Mouse (Mus musculus) macrophage (primary cell): Measurements from ENCODE around the gene Rasip1. TPM values are rescaled to one million over a fixed set of nuclear protein-coding genes. Genes with fewer than 3 reads are reported as not detected.
A peak's percentile ranks its signal among the peaks of the same experiment; 100 is the strongest.

Source experiments
- H3K27ac ChIP-seq: fragments of 350-480 bp; formaldehyde crosslinking; 2 replicates; pipeline ENCODE4 v1.9.0; 2021
- H3K36me3 ChIP-seq: fragments of 350-480 bp; formaldehyde crosslinking; 2 replicates; pipeline ENCODE4 v1.9.0; 2021; ENCODE audit errors: inconsistent target
- H3K4me3 ChIP-seq: fragments of 350-480 bp; formaldehyde crosslinking; 2 replicates; pipeline ENCODE4 v1.9.0; 2021; ENCODE audit errors: inconsistent target
- H3K79me2 ChIP-seq: fragments of 350-480 bp; formaldehyde crosslinking; 2 replicates; pipeline ENCODE4 v1.9.0; 2021; ENCODE audit errors: inconsistent target
- WGBS: methylation state at CpG from one replicate; pipeline ENCODE4 v1.1.7; 2026; ENCODE audit warnings: inconsistent platforms; ENCODE audit not compliant: missing documents; 5-methylcytosine and 5-hydroxymethylcytosine counted together
- polyA plus RNA-seq: library from polyadenylated mRNA; stranded (reverse); fragments of 250-400 nt; gene quantifications from 3 replicates; pipeline ENCODE4 v1.2.4, GENCODE M21; 2018; ENCODE audit warnings: inconsistent platforms

Rasip1 gene
- polyA plus RNA-seq, 1 experiment from 2014 or later = 0.04 TPM

GRCm38 (mm10) chr7:45634946-45635681 lies 7.8 kb downstream of the Rasip1 start:
- H3K27ac ChIP-seq = peak overlapping the region; percentile 49

GRCm38 (mm10) chr7:45635711-45636688 lies 8.7 kb downstream of the Rasip1 start:
- Histone ChIP-seq H3K4me3 (no peak overlapping the region), H3K36me3 (no peaks in the 10 kb centered on the region), H3K79me2 (no peaks in the 10 kb centered on the region), H3K27ac (peak overlapping the region; percentile 49)
- 62% methylated on average over 15 of the region's 15 CpGs for WGBS

More at GRCm38 (mm10) chr7:45634946-45635681, 7.8 kb downstream of the Rasip1 start:
- WGBS = 48% methylated on average over 11 of the region's 11 CpGs
- Histone ChIP-seq H3K4me3 (no peak overlapping the region), H3K79me2 (no peaks in the 10 kb centered on the region), H3K36me3 (no peaks in the 10 kb centered on the region)

GRCm38 (mm10) chr7:45637710-45638109 lies 10.4 kb downstream of the Rasip1 start:
- Histone ChIP-seq H3K27ac (no peak overlapping the region), H3K4me3 (no peak overlapping the region), H3K79me2 (no peaks in the 10 kb centered on the region), H3K36me3 (no peaks in the 10 kb centered on the region)
- 83% methylated on average over 6 of the region's 6 CpGs for WGBS

GRCm38 (mm10) chr7:45638623-45639401 lies 11.5 kb downstream of the Rasip1 start:
- H3K27ac ChIP-seq = no peak overlapping the region
- 92% methylated on average over 29 of the region's 29 CpGs for WGBS

GRCm38 (mm10) chr7:45639561-45640027 lies 12.3 kb downstream of the Rasip1 start, which contains the start of gene Mamstr:
Gene Mamstr (plus strand): TSS chr7:45639977.
- 95% methylated on average over 16 of the region's 19 CpGs for WGBS
- Histone ChIP-seq H3K4me3 (no peak within 1 kb of the TSS), H3K79me2 (no peaks in the 10 kb centered on the region)

More at GRCm38 (mm10) chr7:45638623-45639401, 11.5 kb downstream of the Rasip1 start:
- Histone ChIP-seq H3K36me3 (no peaks in the 10 kb centered on the region), H3K4me3 (no peak overlapping the region), H3K79me2 (no peaks in the 10 kb centered on the region)

GRCm38 (mm10) chr7:45640191-45640957 lies 13.1 kb downstream of the Rasip1 start:
- Histone ChIP-seq H3K79me2 (no peaks in the 10 kb centered on the region), H3K4me3 (no peak overlapping the region), H3K27ac (no peak overlapping the region), H3K36me3 (no peaks in the 10 kb centered on the region)
- 95% methylated on average over 19 of the region's 19 CpGs for WGBS

More at GRCm38 (mm10) chr7:45639561-45640027, 12.3 kb downstream of the Rasip1 start, which contains the start of gene Mamstr:
- Histone ChIP-seq H3K36me3 (no peaks in the 10 kb centered on the region), H3K27ac (no peak within 1 kb of the TSS)

- Histone ChIP-seq H3K36me3 (no peaks in the 10 kb centered on the region), H3K4me3 (no peak overlapping the region), H3K79me2 (no peaks in the 10 kb centered on the region), H3K27ac (no peak overlapping the region)
- WGBS = 77% methylated on average over 17 of the region's 17 CpGs
These were observed 14.2 kb downstream of the Rasip1 start for GRCm38 (mm10) chr7:45641391-45642040.

GRCm38 (mm10) chr7:45642083-45642482 lies 14.8 kb downstream of the Rasip1 start:
- WGBS = 92% methylated on average over 5 of the region's 5 CpGs
- H3K79me2 ChIP-seq = no peaks in the 10 kb centered on the region
- no peak overlapping the region for H3K4me3 ChIP-seq
- no peaks in the 10 kb centered on the region for H3K36me3 ChIP-seq
- H3K27ac ChIP-seq = no peak overlapping the region

GRCm38 (mm10) chr7:45642503-45643255 lies 15.4 kb downstream of the Rasip1 start:
- H3K4me3 ChIP-seq = peak overlapping the region; percentile 25
- 54% methylated on average over 16 of the region's 16 CpGs for WGBS

GRCm38 (mm10) chr7:45643441-45644178 lies 16.3 kb downstream of the Rasip1 start:
- Histone ChIP-seq H3K4me3 (peak overlapping the region; percentile 25), H3K79me2 (no peaks in the 10 kb centered on the region), H3K36me3 (no peaks in the 10 kb centered on the region), H3K27ac (no peak overlapping the region)
- 20% methylated on average over 28 of the region's 28 CpGs for WGBS

More at GRCm38 (mm10) chr7:45642503-45643255, 15.4 kb downstream of the Rasip1 start:
- H3K27ac ChIP-seq = no peak overlapping the region
- H3K79me2 ChIP-seq = no peaks in the 10 kb centered on the region
- H3K36me3 ChIP-seq = no peaks in the 10 kb centered on the region

- H3K36me3 ChIP-seq = no peaks in the 10 kb centered on the region
- 64% methylated on average over 18 of the region's 18 CpGs for WGBS
- H3K4me3 ChIP-seq = no peak overlapping the region
- no peak overlapping the region for H3K27ac ChIP-seq
- no peaks in the 10 kb centered on the region for H3K79me2 ChIP-seq
These were observed 16.9 kb downstream of the Rasip1 start for GRCm38 (mm10) chr7:45644183-45644582.
